Mouse (Mus musculus): ENCODE data around the gene Pop5. TPM values are rescaled to one million over a fixed set of nuclear protein-coding genes. Genes with fewer than 3 reads are reported as not detected.

Pop5 gene
- polyA plus RNA-seq, 1 experiment = 68.2 TPM

- WGBS = 30% methylated on average over 4 of the region's 4 CpGs
- DNase-seq (ENCODE audit: low read depth, low spot score) = no peak
Observed at GRCm38 (mm10) chr5:115212861-115213260, 22.8 kb upstream of the Pop5 start.

GRCm38 (mm10) chr5:115214864-115215263 is 20.8 kb upstream of the Pop5 start:
- 5% methylated on average over 17 of the region's 17 CpGs for WGBS

GRCm38 (mm10) chr5:115215273-115216185 is 20.1 kb upstream of the Pop5 start:
- no peak for DNase-seq (ENCODE audit: low read depth, low spot score)
- 35% methylated on average over 27 of the region's 27 CpGs for WGBS

More at GRCm38 (mm10) chr5:115214864-115215263, 20.8 kb upstream of the Pop5 start:
- DNase-seq (ENCODE audit: low read depth, low spot score) = no peak

- no peak for DNase-seq (ENCODE audit: low read depth, low spot score)
- WGBS = 84% methylated on average over 12 of the region's 12 CpGs
Observed at GRCm38 (mm10) chr5:115217998-115218397, 17.6 kb upstream of the Pop5 start.

GRCm38 (mm10) chr5:115220931-115221640 is 14.6 kb upstream of the Pop5 start:
- no peak for DNase-seq (ENCODE audit: low read depth, low spot score)
- WGBS = 34% methylated on average over 13 of the region's 13 CpGs

GRCm38 (mm10) chr5:115222485-115222884 is 13.2 kb upstream of the Pop5 start:
- 81% methylated on average over 3 of the region's 3 CpGs for WGBS
- DNase-seq (ENCODE audit: low read depth, low spot score) = no peak

GRCm38 (mm10) chr5:115230830-115231551 is 4.6 kb upstream of the Pop5 start:
- DNase-seq (ENCODE audit: low read depth, low spot score) = no peak
- 76% methylated on average over 15 of the region's 15 CpGs for WGBS

GRCm38 (mm10) chr5:115231552-115232120 is 4.0 kb upstream of the Pop5 start:
- DNase-seq (ENCODE audit: low read depth, low spot score) = no peak
- 56% methylated on average over 16 of the region's 16 CpGs for WGBS

- DNase-seq (ENCODE audit: low read depth, low spot score) = no peak
- WGBS = 32% methylated on average over 6 of the region's 6 CpGs
Observed at GRCm38 (mm10) chr5:115232516-115232915, 3.1 kb upstream of the Pop5 start.

GRCm38 (mm10) chr5:115233031-115233780 is 2.4 kb upstream of the Pop5 start:
- no peak for DNase-seq (ENCODE audit: low read depth, low spot score)
- 82% methylated on average over 14 of the region's 14 CpGs for WGBS

- WGBS = 62% methylated on average over 6 of the region's 6 CpGs
- DNase-seq (ENCODE audit: low read depth, low spot score) = no peak
Observed at GRCm38 (mm10) chr5:115234519-115234918, 1.1 kb upstream of the Pop5 start.

GRCm38 (mm10) chr5:115235323-115235771 is 289 bp upstream of the Pop5 start:
- DNase-seq (ENCODE audit: low read depth, low spot score) = no peak
- WGBS = under 1% methylated on average over 45 of the region's 45 CpGs

GRCm38 (mm10) chr5:115237803-115238728 is 2.4 kb downstream of the Pop5 start:
- WGBS = under 1% methylated on average over 88 of the region's 88 CpGs
- peak; percentile 75 for DNase-seq (ENCODE audit: low read depth, low spot score)

GRCm38 (mm10) chr5:115238729-115239195 is 3.1 kb downstream of the Pop5 start:
- 8% methylated on average over 11 of the region's 11 CpGs for WGBS
- no peak for DNase-seq (ENCODE audit: low read depth, low spot score)

GRCm38 (mm10) chr5:115240191-115240590 is 4.6 kb downstream of the Pop5 start:
- WGBS = 76% methylated on average over 11 of the region's 11 CpGs
- no peak for DNase-seq (ENCODE audit: low read depth, low spot score)

GRCm38 (mm10) chr5:115255472-115255871 is 19.8 kb downstream of the Pop5 start:
- WGBS = 61% methylated on average over 1 of the region's 1 CpGs
- no peak for DNase-seq (ENCODE audit: low read depth, low spot score)

- peak; percentile 79 for DNase-seq (ENCODE audit: low read depth, low spot score)
- 42% methylated on average over 10 of the region's 10 CpGs for WGBS
Observed at GRCm38 (mm10) chr5:115256909-115257546, 21.4 kb downstream of the Pop5 start.
